Mouse (Mus musculus) forebrain, embryonic 11.5 days (tissue): Measurements from ENCODE around the gene Otud5. TPM values are rescaled to one million over a fixed set of nuclear protein-coding genes. Genes with fewer than 3 reads are reported as not detected.

Source experiments
- ATAC-seq: fragments of 200-750 bp; cut with Nextera tagmentation; replicated peaks from 2 replicates; pipeline ENCODE4 v1.8.0; 2017; ENCODE audit warnings: moderate TSS enrichment; ENCODE audit not compliant: low FRiP score
- DNase-seq: peaks from one replicate; pipeline ENCODE4 v3.0.0-alpha.2; 2017; ENCODE audit warnings: low spot score
- H3K27ac ChIP-seq: fragments of 300-500 bp; sonication (generic); 2 replicates; pipeline ENCODE4 v1.5.1; 2014; ENCODE audit warnings: low read depth, low read length
- H3K27me3 ChIP-seq: fragments of 300-500 bp; sonication (generic); 2 replicates; pipeline ENCODE4 v1.6.1; 2014; ENCODE audit warnings: mild to moderate bottlenecking, low read length, mixed read lengths; ENCODE audit not compliant: control insufficient read depth, insufficient read depth
- H3K36me3 ChIP-seq: fragments of 300-500 bp; sonication (generic); 2 replicates; pipeline ENCODE4 v1.6.1; 2014; ENCODE audit warnings: mild to moderate bottlenecking, low read length, moderate library complexity, mixed read lengths; ENCODE audit not compliant: control insufficient read depth, insufficient read depth
- H3K4me1 ChIP-seq: fragments of 300-500 bp; sonication (generic); replicated peaks from 2 replicates; pipeline ENCODE4 v1.6.1; 2014; ENCODE audit warnings: low read length, mixed read lengths; ENCODE audit not compliant: control insufficient read depth, insufficient read depth
- H3K4me2 ChIP-seq: fragments of 300-500 bp; sonication (generic); 2 replicates; pipeline ENCODE4 v1.6.1; 2014; ENCODE audit warnings: low read depth, mild to moderate bottlenecking, low read length, moderate library complexity, mixed read lengths; ENCODE audit not compliant: severe bottlenecking
- H3K4me3 ChIP-seq: fragments of 300-500 bp; sonication (generic); 2 replicates; pipeline ENCODE4 v1.5.1; 2014; ENCODE audit warnings: low read depth, low read length
- H3K9ac ChIP-seq: fragments of 300-500 bp; sonication (generic); 2 replicates; pipeline ENCODE4 v1.6.1; 2014; ENCODE audit warnings: low read length
- H3K9me3 ChIP-seq: fragments of 300-500 bp; sonication (generic); 2 replicates; pipeline ENCODE4 v1.6.1; 2016; ENCODE audit warnings: low read length, mixed read lengths; ENCODE audit not compliant: control insufficient read depth
- WGBS: fragments of 180-500 bp; shearing (Covaris S2); extraction: QIAGEN DNeasy Blood & Tissue Kit; methylation state at CpG from one replicate; pipeline ENCODE4 v1.1.7; 2014; 5-methylcytosine and 5-hydroxymethylcytosine counted together
- polyA plus RNA-seq: library from polyadenylated mRNA; unstranded; fragments of >200 nt; fragmentation: Nextera tagmentation; extraction: Ambion mirVana; gene quantifications from 2 replicates; pipeline ENCODE4 v1.2.1, GENCODE M21; 2014

The Otud5 gene
- polyA plus RNA-seq, 1 experiment from 2014 or later = 37.6 TPM

GRCm38 (mm10) chrX:7840842-7841162 is 362 bp upstream of the Otud5 start:
- no peaks in the 10 kb centered on the region for H3K4me1 ChIP-seq
- no peaks in the 10 kb centered on the region for H3K36me3 ChIP-seq
- H3K27me3 ChIP-seq = no peaks in the 10 kb centered on the region
- H3K9ac ChIP-seq = no peak overlapping the region
- no peaks in the 10 kb centered on the region for H3K9me3 ChIP-seq
- ATAC-seq (no peak), DNase-seq (no peak)
- H3K27ac ChIP-seq = no peak overlapping the region
- WGBS = 21% methylated on average over 7 of the region's 7 CpGs
- peak overlapping the region; percentile 42; the same call in 1 of the 2 replicates for H3K4me2 ChIP-seq
- H3K4me3 ChIP-seq = peak overlapping the region; percentile 71

- DNase-seq = peak; percentile 57
- Histone ChIP-seq H3K4me2 (peak overlapping the region; percentile 59), H3K9ac (peak overlapping the region; percentile 77), H3K4me3 (peak overlapping the region; percentile 71), H3K4me1 (no peaks in the 10 kb centered on the region), H3K27ac (peak overlapping the region; percentile 55; the same call in 1 of the 2 replicates), H3K27me3 (no peaks in the 10 kb centered on the region), H3K9me3 (no peaks in the 10 kb centered on the region), H3K36me3 (no peaks in the 10 kb centered on the region)
- no peak for ATAC-seq
- 13% methylated on average over 41 of the region's 42 CpGs for WGBS
These were observed 1.2 kb downstream of the Otud5 start for GRCm38 (mm10) chrX:7842318-7842717.

- Histone ChIP-seq H3K27me3 (no peaks in the 10 kb centered on the region), H3K36me3 (no peaks in the 10 kb centered on the region), H3K9ac (no peak overlapping the region), H3K4me2 (no peak overlapping the region), H3K9me3 (no peaks in the 10 kb centered on the region), H3K4me1 (no peaks in the 10 kb centered on the region), H3K27ac (no peak overlapping the region), H3K4me3 (no peak overlapping the region)
- DNase-seq (no peak), ATAC-seq (no peak)
- 81% methylated on average over 2 of the region's 2 CpGs for WGBS
These were observed 6.7 kb downstream of the Otud5 start for GRCm38 (mm10) chrX:7847845-7848244.

GRCm38 (mm10) chrX:7854578-7854977 is 13.4 kb downstream of the Otud5 start:
- no peaks in the 10 kb centered on the region for H3K36me3 ChIP-seq
- no peaks in the 10 kb centered on the region for H3K9me3 ChIP-seq
- no peaks in the 10 kb centered on the region for H3K27me3 ChIP-seq
- H3K4me3 ChIP-seq = no peak overlapping the region
- no peak for ATAC-seq
- WGBS = 52% methylated on average over 2 of the region's 2 CpGs
- no peaks in the 10 kb centered on the region for H3K4me1 ChIP-seq
- no peak overlapping the region for H3K4me2 ChIP-seq
- no peak overlapping the region for H3K9ac ChIP-seq
- no peak overlapping the region for H3K27ac ChIP-seq
- no peak for DNase-seq

- no peaks in the 10 kb centered on the region for H3K4me1 ChIP-seq
- no peak for ATAC-seq
- no peak overlapping the region for H3K4me2 ChIP-seq
- no peak overlapping the region for H3K27ac ChIP-seq
- H3K27me3 ChIP-seq = no peaks in the 10 kb centered on the region
- H3K9me3 ChIP-seq = no peaks in the 10 kb centered on the region
- no peak overlapping the region for H3K4me3 ChIP-seq
- no peaks in the 10 kb centered on the region for H3K36me3 ChIP-seq
- DNase-seq = no peak
- no peak overlapping the region for H3K9ac ChIP-seq
- WGBS = 94% methylated on average over 3 of the region's 3 CpGs
These were observed 18.1 kb downstream of the Otud5 start for GRCm38 (mm10) chrX:7859191-7859753.

- ATAC-seq = no peak
- 95% methylated on average over 1 of the region's 1 CpGs for WGBS
These were observed 22.0 kb downstream of the Otud5 start for GRCm38 (mm10) chrX:7863181-7863580.

GRCm38 (mm10) chrX:7864551-7864950 is 23.4 kb downstream of the Otud5 start:
- H3K4me2 ChIP-seq = no peak overlapping the region
- no peak for DNase-seq
- H3K4me1 ChIP-seq = no peaks in the 10 kb centered on the region
- H3K9ac ChIP-seq = no peak overlapping the region
- no peaks in the 10 kb centered on the region; the same call in 1 of the 2 replicates for H3K36me3 ChIP-seq
- H3K27me3 ChIP-seq = no peaks in the 10 kb centered on the region
- WGBS = 69% methylated on average over 3 of the region's 3 CpGs
- H3K9me3 ChIP-seq = no peaks in the 10 kb centered on the region
- H3K4me3 ChIP-seq = no peak overlapping the region
- H3K27ac ChIP-seq = no peak overlapping the region
- ATAC-seq = no peak

More at GRCm38 (mm10) chrX:7863181-7863580, 22.0 kb downstream of the Otud5 start:
- Histone ChIP-seq H3K27ac (no peak overlapping the region), H3K9ac (no peak overlapping the region), H3K36me3 (no peaks in the 10 kb centered on the region; the same call in 1 of the 2 replicates), H3K9me3 (no peaks in the 10 kb centered on the region), H3K4me2 (no peak overlapping the region), H3K4me3 (no peak overlapping the region), H3K4me1 (no peaks in the 10 kb centered on the region), H3K27me3 (no peaks in the 10 kb centered on the region)
- no peak for DNase-seq

GRCm38 (mm10) chrX:7865343-7865742 is 24.2 kb downstream of the Otud5 start:
- WGBS = 71% methylated on average over 2 of the region's 2 CpGs
- no peaks in the 10 kb centered on the region for H3K9me3 ChIP-seq
- H3K4me2 ChIP-seq = no peak overlapping the region
- no peaks in the 10 kb centered on the region; the same call in 1 of the 2 replicates for H3K36me3 ChIP-seq
- ATAC-seq = no peak
- H3K4me3 ChIP-seq = no peak overlapping the region
- H3K4me1 ChIP-seq = no peaks in the 10 kb centered on the region
- no peak for DNase-seq
- no peak overlapping the region for H3K27ac ChIP-seq
- H3K9ac ChIP-seq = no peak overlapping the region
- no peaks in the 10 kb centered on the region for H3K27me3 ChIP-seq

- H3K4me2 ChIP-seq = no peak overlapping the region
- H3K36me3 ChIP-seq = no peaks in the 10 kb centered on the region; the same call in 1 of the 2 replicates
- ATAC-seq (no peak), DNase-seq (no peak)
- 80% methylated on average over 2 of the region's 2 CpGs for WGBS
- H3K4me3 ChIP-seq = no peak overlapping the region
- H3K27ac ChIP-seq = no peak overlapping the region
- no peaks in the 10 kb centered on the region for H3K9me3 ChIP-seq
- no peaks in the 10 kb centered on the region for H3K27me3 ChIP-seq
- H3K9ac ChIP-seq = no peak overlapping the region
- H3K4me1 ChIP-seq = no peaks in the 10 kb centered on the region
These were observed 24.6 kb downstream of the Otud5 start for GRCm38 (mm10) chrX:7865786-7866185.
